Mouse (Mus musculus) ES-Bruce4 (cell line): ENCODE data around the gene Otop1.

Source experiments
- CTCF ChIP-seq: IDR thresholded peaks from one replicate; pipeline ENCODE4 v1.8.1; 2011; ENCODE audit warnings: low read depth, low read length
- EP300 ChIP-seq: IDR thresholded peaks from 2 replicates; pipeline ENCODE4 v1.6.1; 2011; ENCODE audit warnings: low read depth, low read length; ENCODE audit not compliant: insufficient read depth
- POLR2A ChIP-seq: IDR thresholded peaks from one replicate; pipeline ENCODE4 v1.8.1; 2011; ENCODE audit warnings: low read length; ENCODE audit not compliant: insufficient read depth

DNA sequence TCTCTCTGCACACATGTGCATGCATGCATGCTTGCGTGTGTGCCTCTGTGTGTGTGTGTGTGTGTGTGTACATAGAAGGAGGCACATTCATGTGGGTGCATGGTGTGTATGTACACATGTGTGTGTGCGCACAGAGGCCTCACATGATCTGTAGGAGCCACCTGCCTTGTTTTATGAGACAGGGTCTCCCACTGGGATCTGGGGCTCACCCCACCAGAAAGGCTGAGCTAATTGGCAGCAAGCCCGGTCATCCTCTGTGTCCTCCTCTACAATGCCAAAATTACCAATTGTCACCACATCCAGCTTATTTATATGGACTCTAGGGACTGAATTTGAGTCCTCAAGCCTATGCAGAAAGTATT is 34.3 kb upstream of the Otop1 start:
- TF ChIP-seq CTCF (no peak), EP300 (no peak), POLR2A (no peak)
